Mouse (Mus musculus) myocyte (in vitro differentiated cells): Measurements from ENCODE around the gene Rnf216.

ENCODE experiments used
- E2F4 ChIP-seq: IDR thresholded peaks from one replicate; pipeline ENCODE4 v1.6.1; 2011; ENCODE audit warnings: mild to moderate bottlenecking, control low read depth, moderate library complexity; ENCODE audit not compliant: insufficient read depth
- MAX ChIP-seq: IDR thresholded peaks from one replicate; pipeline ENCODE4 v1.6.1; 2011; ENCODE audit warnings: low read depth, mild to moderate bottlenecking, control low read depth
- MYOD1 ChIP-seq, 3 experiments: IDR thresholded peaks; one replicate each; pipeline ENCODE4 v1.6.1; 2011; ENCODE audit warnings: control low read depth in 2 of 3, low read depth in 2 of 3, mild to moderate bottlenecking in 2 of 3, moderate library complexity in 1 of 3; ENCODE audit not compliant: insufficient read length in 2 of 3, control insufficient read depth in 1 of 3
- POLR2A ChIP-seq: IDR thresholded peaks from one replicate; pipeline ENCODE4 v1.6.1; 2011; ENCODE audit warnings: low read depth, mild to moderate bottlenecking, control low read depth, moderate library complexity; ENCODE audit not compliant: insufficient read length
- SRF ChIP-seq: IDR thresholded peaks from one replicate; pipeline ENCODE4 v1.6.1; 2011; ENCODE audit warnings: low read depth; ENCODE audit not compliant: control insufficient read depth, insufficient read length
- TCF3 ChIP-seq: IDR thresholded peaks from one replicate; pipeline ENCODE4 v1.6.1; 2011; ENCODE audit warnings: low read depth, control low read depth; ENCODE audit not compliant: insufficient read length

DNA sequence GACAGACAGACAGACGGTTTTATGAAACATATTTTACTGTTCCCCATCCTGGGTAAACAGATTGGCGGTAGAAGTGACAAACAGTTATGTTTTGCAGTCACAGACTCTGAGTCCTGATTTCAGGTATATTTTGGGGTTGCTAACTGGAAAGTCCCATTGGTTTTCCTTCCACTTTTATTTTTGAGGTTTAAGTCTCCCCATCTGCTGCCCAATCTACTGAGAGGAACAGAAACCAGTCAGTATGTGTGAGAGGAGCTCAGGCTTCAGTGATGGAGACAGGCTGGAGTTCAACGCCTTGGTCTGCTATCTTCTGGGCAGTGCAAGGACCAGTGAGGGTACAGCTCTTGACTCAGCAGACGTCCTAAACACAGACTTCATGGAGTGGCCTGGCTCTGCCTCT, 74.0 kb downstream of the Rnf216 start:
- TF ChIP-seq MAX (no peak), TCF3 (no peak), POLR2A (no peak), MYOD1 (IDR thresholded peaks at IDR 0.05; ENCODE audit: control insufficient read depth in 1 of 3, insufficient read length in 2 of 3, low read depth in 2 of 3) (no peak), E2F4 (no peak), SRF (no peak)
